Mouse (Mus musculus): Measurements from ENCODE around the gene A230072I06Rik.

Gene A230072I06Rik

GRCm38 (mm10) chr8:12278663-12279312 is at the start of gene A230072I06Rik:
Gene A230072I06Rik (plus strand): TSS chr8:12278819.
- no peak for DNase-seq

GRCm38 (mm10) chr8:12234039-12234438 is 44.6 kb upstream of the A230072I06Rik start:
- no peak for DNase-seq

GRCm38 (mm10) chr8:12238775-12239174 is 39.8 kb upstream of the A230072I06Rik start:
- no peak for DNase-seq

- DNase-seq: no peak
Measured at GRCm38 (mm10) chr8:12240143-12240542, 38.5 kb upstream of the A230072I06Rik start.

- no peak for DNase-seq
Measured at GRCm38 (mm10) chr8:12243746-12244145, 34.9 kb upstream of the A230072I06Rik start.

GRCm38 (mm10) chr8:12259890-12260289 is 18.7 kb upstream of the A230072I06Rik start:
- DNase-seq: no peak

- no peak for DNase-seq
Measured at GRCm38 (mm10) chr8:12260476-12261029, 18.1 kb upstream of the A230072I06Rik start.

- no peak for DNase-seq
Measured at GRCm38 (mm10) chr8:12261556-12261955, 17.1 kb upstream of the A230072I06Rik start.

GRCm38 (mm10) chr8:12264996-12265395 is 13.6 kb upstream of the A230072I06Rik start:
- DNase-seq: no peak

- DNase-seq: no peak
Measured at GRCm38 (mm10) chr8:12267863-12268262, 10.8 kb upstream of the A230072I06Rik start.

GRCm38 (mm10) chr8:12268306-12268829 is 10.3 kb upstream of the A230072I06Rik start:
- no peak for DNase-seq

- DNase-seq: no peak
Measured at GRCm38 (mm10) chr8:12279482-12280192, 1.0 kb downstream of the A230072I06Rik start.

- no peak for DNase-seq
Measured at GRCm38 (mm10) chr8:12282128-12282527, 3.5 kb downstream of the A230072I06Rik start.

- DNase-seq: no peak
Measured at GRCm38 (mm10) chr8:12290551-12290950, 11.9 kb downstream of the A230072I06Rik start.

GRCm38 (mm10) chr8:12298326-12298950 is 19.8 kb downstream of the A230072I06Rik start:
- DNase-seq: no peak

- DNase-seq: no peak
Measured at GRCm38 (mm10) chr8:12301998-12302397, 23.4 kb downstream of the A230072I06Rik start.

- DNase-seq: no peak
Measured at GRCm38 (mm10) chr8:12312975-12313734, 34.5 kb downstream of the A230072I06Rik start.

- DNase-seq: no peak
Measured at GRCm38 (mm10) chr8:12314258-12314657, 35.6 kb downstream of the A230072I06Rik start.

- no peak for DNase-seq
Measured at GRCm38 (mm10) chr8:12315177-12315576, 36.6 kb downstream of the A230072I06Rik start.

GRCm38 (mm10) chr8:12319755-12320455 is 41.3 kb downstream of the A230072I06Rik start:
- no peak for DNase-seq

GRCm38 (mm10) chr8:12322071-12322470 is 43.5 kb downstream of the A230072I06Rik start:
- no peak for DNase-seq

- DNase-seq: no peak
Measured at GRCm38 (mm10) chr8:12323238-12323637, 44.6 kb downstream of the A230072I06Rik start.
